Mouse (Mus musculus) fibroblast of lung, adult 2 months (primary cell): Measurements from ENCODE around the gene Prdm16.

Source experiments
- DNase-seq: peaks from one replicate; pipeline ENCODE4 v3.0.0-alpha.2; 2011; ENCODE audit warnings: low read depth

Prdm16 gene

DNA sequence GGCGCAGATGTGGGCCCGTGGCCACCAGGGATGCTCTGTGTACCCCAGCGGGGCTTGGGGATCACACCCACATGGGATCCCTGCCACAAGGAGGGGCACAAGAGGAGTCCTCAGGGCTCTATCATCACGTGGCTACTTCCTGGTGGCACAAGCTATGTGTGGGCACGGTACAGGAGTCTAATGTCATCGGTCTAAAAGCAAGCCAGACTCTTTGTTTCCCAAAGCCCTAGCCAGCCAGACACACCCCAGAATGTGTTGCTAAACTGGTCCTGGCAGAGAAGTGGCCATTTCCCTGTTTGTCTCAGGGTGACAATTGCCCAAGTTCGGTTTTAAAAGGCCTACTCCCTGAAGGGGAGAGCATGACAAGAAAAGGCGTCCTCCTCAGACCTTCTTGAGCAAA lies 303.4 kb downstream of the Prdm16 start:
- no peak for DNase-seq

DNA sequence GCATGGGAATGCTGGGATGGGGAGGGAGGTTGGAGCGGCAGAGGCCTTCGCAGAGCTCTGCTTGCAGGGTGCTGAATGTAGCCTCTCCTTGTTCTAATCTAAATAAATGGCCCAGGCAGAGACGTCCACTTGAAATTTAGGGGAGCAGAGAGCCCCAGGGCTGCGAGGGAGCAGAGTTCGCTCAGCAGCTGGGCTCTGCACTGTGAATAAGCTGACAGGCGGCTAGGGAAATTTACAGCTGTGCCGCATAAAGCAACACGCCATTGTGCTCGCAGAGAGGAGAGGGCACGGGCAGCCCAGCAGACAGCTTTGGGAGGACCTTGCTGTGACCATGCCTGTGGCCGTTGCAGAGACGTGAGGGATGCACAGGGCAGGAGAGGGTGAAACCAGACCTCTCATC lies 305.4 kb downstream of the Prdm16 start:
- no peak for DNase-seq

DNA sequence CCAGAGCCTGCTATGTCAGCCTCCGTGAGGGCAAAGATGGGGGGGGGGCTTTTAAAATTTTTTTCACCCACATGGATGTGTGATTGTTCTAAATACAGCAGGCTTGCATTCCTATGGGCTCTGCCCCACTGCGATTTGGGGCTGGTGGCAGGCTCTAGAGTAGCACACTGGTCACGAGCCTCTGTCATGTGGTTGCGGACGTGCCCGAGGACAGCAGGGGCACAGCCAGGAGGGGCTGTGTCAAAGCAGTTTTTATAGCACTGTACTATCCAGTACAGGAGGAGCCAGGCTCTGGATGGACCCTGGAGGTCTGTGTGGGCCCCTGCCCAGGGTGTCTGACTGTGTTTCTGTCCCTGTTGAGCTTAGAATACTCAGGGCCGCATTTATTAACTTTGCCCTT lies 306.7 kb downstream of the Prdm16 start:
- no peak for DNase-seq

DNA sequence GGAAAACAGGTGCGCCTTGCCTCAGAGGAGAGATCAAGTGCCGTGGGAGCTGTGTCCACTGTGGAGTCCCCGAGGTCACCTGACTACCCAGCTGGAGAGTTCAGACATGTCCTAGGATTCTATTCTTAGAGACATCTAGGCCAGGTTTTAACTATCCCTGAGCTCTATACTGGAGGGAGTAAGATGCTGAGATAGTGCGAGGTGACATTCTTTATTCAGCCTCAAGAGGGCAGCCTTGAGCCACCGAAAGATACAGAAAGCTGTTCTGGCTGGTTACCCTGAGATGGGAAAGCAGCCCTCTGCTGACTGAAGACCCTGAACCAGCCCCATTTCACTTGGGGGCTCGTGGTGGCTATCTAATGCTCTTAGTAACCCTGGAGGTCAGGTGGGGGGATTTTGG lies 307.8 kb downstream of the Prdm16 start:
- no peak for DNase-seq

DNA sequence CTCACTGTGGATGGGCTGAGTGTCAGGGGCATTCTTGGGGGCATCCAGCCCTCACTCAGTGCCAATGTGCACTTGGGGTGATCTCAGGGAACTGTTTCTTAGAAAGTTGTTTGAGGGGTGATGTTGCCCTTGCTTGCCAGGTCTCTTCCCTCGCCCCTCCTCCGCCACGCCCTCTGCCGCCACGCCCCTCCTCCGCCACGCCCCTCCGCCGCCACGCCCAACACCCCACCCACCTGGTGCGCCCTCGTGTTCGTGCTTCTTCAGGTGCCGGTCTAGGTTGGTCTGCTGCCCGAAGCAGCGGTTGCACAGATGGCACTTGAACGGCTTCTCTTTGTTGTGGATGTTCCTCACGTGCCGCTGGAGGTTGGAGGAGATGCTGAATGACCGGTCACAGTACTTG lies 308.2 kb downstream of the Prdm16 start:
- no peak for DNase-seq

DNA sequence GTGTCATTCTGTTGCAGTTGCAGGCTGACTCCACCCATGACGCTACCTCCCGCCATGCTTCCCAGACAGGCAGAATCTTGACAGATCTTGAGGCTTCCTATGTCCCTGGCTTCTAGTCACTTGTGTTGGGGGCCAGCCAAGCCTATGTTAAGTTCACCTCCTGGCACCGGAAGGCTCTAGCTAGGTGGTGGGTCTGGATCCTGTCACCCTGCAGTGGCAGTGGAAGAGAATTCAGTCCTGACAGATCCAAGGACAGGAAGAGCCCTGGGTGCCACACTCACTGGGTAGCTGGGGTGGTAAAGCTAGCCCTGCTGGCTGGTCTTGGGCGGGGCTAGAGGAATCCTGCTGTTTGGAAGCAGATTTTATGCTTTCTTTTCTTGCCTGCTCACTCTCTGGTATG lies 311.3 kb downstream of the Prdm16 start:
- no peak for DNase-seq

DNA sequence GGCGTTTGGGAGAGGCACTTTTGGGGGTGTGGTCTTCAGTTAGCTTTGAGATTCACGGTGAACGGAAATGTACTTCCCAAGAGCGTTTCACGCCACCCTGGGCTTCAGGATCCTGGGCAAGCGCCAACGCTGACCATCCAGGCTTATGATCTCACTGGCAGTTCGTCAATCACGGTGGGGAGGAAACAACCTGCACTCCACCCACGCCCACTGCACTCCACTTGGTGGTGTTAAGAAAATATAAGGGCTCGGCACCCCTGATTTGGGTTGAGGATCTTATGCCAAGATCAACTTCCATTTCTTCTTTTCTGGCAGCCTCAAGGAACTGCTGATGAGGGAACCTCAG lies 323.1 kb downstream of the Prdm16 start:
- DNase-seq = no peak

DNA sequence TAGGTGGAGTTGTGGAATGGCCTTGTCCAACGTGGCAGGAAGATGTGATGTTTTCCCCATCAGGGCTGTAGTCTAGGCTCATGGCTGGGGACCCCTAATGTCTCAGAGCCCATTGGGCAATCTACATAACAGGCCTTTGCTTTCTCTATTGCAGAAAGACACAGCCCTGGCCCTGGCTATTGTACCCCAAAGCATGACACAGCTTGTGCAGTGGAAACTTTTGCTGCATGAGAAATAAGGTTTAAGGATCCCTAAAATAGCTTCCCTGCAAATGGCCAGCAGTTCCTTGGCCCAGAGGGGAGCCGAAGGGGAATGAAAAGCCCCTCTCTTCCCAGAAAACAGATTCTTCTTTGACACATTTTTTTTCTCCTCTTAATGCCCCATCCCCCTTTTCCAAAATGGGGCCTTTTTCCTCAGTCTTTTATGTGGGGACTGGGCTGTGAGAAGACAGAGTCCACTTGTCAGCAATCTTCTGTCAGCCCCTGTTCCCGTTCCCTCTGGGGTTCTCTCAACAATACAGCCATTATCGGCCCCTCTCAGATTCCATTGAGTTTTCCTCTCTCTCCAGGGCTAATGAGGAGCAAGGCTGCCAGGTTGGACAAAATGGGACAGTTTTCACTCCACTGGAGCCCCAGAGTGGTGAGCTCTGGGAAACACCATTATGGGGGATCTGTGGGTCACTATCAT lies 323.6 kb downstream of the Prdm16 start:
- no peak for DNase-seq

DNA sequence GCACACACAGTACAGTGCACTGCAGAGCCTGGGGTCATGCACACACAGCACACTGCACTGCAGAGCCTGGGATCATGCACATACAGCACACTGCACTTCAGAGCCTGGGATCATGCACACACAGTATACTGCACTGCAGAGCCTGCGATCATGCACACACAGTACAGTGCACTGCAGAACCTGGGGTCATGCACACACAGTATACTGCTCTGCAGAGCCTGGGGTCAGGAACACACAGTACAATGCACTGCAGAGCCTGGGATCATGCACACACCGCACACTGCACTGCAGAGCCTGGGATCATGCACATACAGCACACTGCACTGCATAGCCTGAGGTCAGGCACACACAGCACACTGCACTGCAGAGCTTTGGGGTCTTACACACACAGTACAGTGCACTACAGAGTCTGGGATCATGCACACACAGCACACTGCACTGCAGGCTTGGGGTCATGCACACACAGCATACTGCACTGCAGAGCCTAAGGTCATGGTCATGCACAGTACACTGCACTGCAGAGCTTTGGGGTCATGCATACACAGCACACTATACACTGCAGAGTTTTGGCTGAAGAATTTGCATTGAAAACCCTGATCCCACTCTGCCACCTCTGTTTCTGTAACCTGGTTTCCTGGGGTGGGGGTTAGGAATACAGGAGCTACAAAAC lies 324.4 kb downstream of the Prdm16 start:
- DNase-seq = no peak

DNA sequence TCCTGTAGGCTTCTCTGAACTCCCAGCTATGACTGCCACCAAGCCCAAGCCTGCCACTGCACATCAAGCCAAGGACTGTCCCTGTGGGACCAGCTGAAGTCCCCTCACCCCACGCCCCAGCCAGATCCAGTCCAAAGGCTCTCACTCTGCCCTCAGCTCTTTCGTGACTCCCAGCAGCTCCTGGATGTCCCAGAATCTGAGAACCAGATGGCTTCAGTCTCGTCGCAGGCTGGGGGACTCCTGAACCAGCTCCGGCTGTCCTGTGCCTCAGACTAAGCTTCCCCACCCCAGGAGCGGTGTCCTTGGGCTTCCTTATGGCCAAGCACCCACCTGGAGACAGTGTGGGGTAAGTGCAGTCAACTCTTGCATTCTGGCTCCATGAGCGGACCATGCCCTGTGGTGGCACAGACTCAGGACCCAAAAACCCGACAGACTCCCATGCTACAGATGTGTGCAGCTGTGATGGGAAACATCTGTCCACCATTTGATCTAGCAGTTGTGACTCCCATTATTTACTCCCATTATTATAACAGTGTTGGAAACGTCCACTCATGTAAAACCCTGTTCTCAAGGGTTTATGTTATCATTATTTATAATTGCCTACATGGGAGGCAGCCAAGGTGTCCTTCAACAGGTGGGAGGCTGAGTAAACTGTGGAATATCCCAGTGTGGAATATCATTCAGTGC lies 326.0 kb downstream of the Prdm16 start:
- DNase-seq = no peak

DNA sequence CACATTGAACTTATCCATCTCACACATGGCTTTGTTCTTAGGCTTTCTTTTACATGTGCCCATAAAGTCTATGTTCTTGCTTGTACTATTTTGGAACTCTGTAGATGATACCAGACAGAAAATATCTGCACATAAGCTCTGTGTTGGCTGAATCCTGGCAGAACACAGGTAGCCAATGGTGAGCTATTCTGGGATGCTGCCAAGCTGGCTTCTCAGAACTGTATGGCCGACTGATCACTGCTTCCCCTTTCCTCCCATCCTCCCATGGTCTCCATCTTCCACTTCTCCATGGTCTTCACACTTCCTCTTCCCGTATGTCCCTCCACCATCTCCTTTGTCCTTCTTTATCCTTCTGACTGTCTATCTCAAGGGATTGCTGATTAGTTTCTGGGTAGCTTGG lies 327.5 kb downstream of the Prdm16 start:
- no peak for DNase-seq

DNA sequence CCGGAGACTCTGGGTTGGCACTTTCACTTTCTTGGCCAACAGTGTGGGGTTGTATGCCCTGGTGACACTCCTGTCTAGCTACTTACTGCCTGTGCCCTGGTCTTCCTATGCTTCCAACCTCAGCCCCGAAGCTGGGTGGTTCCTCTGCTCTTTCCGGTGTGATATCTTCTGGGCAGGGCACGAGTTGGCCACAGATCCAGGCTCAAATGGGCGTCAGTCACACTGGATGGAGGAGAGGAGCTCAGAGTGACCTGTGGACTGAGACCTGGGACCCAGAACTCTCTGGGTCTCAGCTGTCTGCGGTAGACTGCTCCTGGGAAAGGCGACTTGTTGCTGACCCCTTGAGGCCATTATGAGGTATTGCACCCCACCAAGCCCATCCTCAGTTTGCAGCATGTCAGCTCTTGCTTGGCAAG lies 335.2 kb downstream of the Prdm16 start, which contains the start of gene Arhgef16:
Gene Arhgef16 (minus strand): TSS at position 211 of the 416 bp plus-strand sequence.
- peak; percentile 27 for DNase-seq

DNA sequence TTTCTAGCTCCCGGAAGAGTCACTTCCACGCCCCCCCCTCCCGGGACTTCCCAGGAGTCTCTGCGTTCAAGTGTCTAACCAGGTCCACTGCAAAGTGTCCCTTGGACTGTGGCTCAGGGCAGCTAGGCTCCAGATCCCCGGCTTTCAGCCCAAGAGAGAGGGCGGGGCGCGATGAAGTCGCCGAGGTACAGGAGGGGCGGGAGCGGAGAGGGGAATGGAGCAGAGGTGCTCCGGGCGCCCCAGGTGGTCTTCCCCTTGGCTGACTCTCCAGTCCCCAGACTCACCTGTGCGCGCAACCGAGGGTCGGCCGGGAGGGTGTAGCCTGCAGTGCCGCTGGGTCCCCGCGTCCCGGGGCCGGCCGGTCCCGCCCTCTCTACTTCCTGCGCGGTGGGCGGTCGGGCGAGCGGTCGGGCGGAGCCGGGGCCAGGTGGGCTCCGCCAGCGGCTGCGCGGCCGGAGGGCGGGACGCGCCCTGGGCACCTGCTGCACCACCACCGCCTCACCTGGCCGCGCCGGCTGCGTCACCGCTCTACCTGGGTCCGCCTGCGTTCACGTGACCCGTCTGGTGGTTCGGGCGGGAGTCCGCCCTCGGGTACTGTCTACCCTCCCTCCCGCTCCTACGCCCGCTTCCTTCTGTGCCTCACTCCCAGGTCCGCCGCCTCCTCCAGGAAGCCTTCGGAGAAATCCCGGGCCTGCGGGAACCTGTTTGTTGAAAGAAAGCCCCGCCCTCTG lies 337.0 kb downstream of the Prdm16 start:
- DNase-seq = no peak

DNA sequence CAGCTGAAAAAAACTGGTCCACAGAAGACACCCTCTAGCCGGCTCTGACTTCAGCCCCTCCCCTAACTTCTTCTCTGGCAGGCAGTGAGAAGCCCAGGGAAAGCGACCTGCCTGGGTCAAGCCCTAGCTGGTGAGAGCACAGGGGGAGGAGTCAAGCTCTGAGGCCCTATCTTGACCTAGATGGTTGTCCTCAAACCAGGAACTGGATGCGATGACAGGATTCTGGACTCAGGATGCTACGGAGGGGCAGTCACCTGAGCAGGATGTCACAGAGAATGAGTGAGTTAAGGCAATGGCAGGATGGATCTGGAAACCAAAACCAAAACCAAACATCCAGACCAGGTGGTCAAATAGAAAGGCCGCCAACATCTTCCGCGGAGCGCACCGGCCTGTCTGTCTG lies 338.9 kb downstream of the Prdm16 start:
- DNase-seq = no peak

DNA sequence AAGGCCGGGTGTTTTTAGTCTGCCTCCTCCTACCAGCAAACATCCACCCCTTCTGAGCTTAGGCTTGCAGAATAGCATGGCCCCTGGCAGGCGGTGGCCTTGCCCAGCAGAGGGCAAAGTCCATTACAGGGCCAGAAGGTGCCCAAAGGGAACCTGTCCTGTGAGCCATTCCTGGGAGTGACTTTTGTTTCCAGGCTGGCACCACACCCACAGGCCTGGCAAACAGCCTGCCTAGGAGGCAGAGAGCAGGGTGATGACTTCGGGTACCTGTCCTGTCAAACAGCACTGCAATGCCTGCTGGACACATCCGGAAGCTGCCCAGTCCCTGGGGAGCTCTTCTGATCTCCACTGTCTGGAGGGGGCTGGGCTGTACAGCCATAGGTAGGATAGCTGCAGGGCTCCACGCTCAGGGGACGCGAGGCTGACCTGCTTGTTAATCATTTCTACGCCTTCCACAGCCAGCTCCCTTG lies 342.4 kb downstream of the Prdm16 start:
- DNase-seq = no peak

DNA sequence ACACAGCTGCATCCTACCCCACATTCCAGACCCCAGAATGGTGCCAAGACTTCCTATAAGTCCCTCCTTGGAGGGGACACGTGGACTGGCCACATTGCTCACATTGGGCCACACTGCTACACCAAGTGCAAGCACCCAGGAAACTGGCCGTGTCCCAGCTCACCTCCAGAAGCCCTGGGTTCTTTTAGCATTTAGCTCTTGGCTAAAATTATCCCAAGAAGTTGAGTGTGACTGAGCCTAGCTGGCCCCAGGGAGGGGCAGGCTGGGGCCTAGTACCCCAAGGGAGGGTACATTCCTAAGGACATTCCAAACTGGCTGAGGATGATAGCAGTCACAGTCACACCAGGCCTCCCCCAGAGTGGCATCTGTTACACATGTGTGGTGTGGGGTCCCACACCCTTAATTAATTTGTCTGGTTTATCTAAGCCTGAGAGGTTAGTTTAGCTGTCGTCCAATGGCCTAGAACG lies 342.9 kb downstream of the Prdm16 start:
- DNase-seq = no peak

DNA sequence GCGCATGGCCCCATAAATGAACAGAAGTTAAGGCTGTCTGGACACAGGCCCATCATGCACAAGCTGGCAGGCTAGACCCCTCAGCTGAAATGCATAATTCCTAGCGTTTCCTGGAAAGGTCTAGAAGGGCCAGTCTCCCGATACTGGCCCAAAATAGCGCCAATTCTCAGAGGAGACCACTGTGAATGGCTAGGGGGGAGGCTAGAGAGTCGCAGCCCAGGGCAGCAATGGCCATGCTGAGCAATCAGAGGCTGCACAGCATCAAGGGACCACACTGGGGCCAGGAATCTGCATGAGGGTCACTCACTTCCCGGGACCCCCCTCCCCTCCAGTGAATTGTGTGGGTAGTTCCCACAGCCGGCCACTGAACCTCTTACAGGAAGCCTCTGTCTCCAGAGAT lies 353.0 kb downstream of the Prdm16 start:
- DNase-seq = no peak

DNA sequence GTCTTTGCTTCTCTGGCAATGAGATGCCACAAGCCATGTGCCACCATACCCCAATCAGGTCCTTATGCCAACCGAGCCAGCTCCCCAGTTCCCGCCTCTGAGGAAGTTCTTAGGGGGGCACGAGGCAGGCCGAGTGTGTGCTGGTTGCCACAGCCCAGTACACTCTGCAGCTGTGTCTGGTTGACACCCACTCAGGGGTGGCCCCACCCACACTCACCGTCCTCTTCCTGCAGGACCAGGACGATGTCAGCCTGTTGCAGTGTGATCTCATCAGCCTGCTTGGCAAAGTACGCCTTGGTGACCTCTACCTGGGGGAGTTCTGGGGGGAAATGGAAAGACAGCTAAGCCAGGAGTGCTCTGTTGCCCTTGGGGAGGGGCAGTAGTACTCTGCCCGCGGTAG lies 357.2 kb downstream of the Prdm16 start:
- no peak for DNase-seq

DNA sequence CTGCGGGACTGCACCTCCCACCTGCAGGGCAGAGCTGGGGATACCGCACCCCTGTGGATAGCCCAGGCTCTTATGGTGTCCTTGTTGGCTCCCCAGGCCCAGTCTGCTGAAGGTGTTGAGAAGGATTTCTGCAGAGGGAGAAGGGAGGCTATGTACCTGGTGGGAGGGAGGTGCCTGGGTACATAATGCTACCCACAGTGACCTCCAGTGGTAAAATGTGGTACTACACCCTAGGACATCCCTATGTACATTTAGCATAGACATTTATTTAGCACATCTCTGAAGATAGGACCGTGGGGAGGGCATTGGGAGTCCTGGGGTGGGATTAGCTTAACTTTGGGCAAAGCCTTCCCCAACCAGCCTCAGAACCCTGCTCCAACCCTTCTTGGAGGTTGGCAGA lies 363.7 kb downstream of the Prdm16 start:
- DNase-seq = peak; percentile 24

DNA sequence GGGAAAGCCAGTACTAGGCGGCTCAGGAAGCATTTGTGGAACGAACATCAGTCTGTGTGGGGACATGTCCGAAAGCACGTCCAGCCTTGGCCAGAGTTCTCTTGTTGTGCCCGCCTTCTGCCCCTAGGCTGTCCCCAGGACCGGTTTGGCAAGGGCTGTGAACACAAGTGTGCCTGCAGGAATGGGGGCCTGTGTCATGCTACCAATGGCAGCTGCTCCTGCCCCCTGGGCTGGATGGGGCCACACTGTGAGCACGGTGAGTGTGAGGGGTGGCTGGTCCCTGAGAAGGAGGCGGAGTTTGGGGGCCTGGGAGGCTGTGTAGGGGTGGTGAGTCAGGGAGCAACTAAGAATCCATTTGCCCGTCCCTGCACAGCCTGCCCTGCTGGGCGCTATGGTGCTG lies 367.2 kb downstream of the Prdm16 start:
- no peak for DNase-seq

DNA sequence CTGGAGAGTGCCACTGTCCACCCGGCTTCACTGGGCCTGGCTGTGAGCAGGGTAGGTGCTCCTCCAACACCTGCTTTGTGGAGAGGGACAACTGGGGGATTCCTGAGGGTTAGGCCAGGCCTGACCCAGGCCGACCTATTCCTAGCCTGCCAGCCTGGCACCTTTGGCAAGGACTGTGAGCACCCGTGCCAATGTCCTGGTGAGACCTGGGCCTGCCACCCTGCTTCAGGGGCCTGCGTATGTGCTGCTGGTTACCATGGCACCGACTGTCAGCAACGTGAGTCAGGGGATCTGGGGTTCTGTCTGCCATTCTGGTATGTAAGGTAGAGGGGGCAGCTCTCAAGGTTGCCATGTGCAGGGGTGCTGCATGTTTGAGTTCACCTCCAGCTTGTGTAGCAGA lies 369.2 kb downstream of the Prdm16 start:
- no peak for DNase-seq
